ENCODE assay signal across 19 mouse cellular contexts in genomic region chr12:3265188-3265587, GRCm38 (mm10).
"Had no signal": no experiment of that assay in that cellular context is flagged by ENCODE, and none has a peak within 500 bp of the region (broad histone marks: within the 10 kb centered on the region; RNA-seq: fewer than 3 reads in every experiment).

No protein-coding gene starts in this region.

- H3K27me3 ChIP-seq: midbrain, embryonic 12.5 days; neural tube, embryonic 13.5 days; neural tube, embryonic 15.5 days had no signal

- H3K4me1 ChIP-seq: midbrain, embryonic 10.5 days; midbrain, embryonic 12.5 days; neural tube, embryonic 13.5 days; neural tube, embryonic 15.5 days had no signal

- H3K27ac ChIP-seq: midbrain, embryonic 10.5 days; midbrain, embryonic 12.5 days; neural tube, embryonic 13.5 days; neural tube, embryonic 15.5 days had no signal

- H3K4me2 ChIP-seq: lung, embryonic 14.5 days; midbrain, embryonic 12.5 days; neural tube, embryonic 13.5 days; neural tube, embryonic 15.5 days had no signal

- ATAC-seq: midbrain, embryonic 16.5 days had no signal

- H3K9me3 ChIP-seq: midbrain, embryonic 12.5 days; neural tube, embryonic 13.5 days; neural tube, embryonic 15.5 days had no signal

- H3K9ac ChIP-seq: lung, embryonic 14.5 days; midbrain, embryonic 12.5 days; neural tube, embryonic 13.5 days; neural tube, embryonic 15.5 days had no signal

- DNase-seq: lung, adult 18-20 months; lung, embryonic 14.5 days; lung, postnatal 10 days; lung, postnatal 4 days; midbrain, embryonic 14.5 days; retina, postnatal 1 day; right cerebral cortex, adult 18-20 months; right cerebral cortex, postnatal 25 days; right cerebral cortex, postnatal 4 days; spleen, adult 18-20 months; thymus, adult 2 months; thymus, postnatal 25 days; thymus, postnatal 4 days had no signal

- H3K4me3 ChIP-seq: midbrain, embryonic 10.5 days; midbrain, embryonic 12.5 days; myocyte; neural tube, embryonic 13.5 days; neural tube, embryonic 15.5 days had no signal
